Mouse (Mus musculus): ENCODE measurements around the gene Ptprj.

DNA sequence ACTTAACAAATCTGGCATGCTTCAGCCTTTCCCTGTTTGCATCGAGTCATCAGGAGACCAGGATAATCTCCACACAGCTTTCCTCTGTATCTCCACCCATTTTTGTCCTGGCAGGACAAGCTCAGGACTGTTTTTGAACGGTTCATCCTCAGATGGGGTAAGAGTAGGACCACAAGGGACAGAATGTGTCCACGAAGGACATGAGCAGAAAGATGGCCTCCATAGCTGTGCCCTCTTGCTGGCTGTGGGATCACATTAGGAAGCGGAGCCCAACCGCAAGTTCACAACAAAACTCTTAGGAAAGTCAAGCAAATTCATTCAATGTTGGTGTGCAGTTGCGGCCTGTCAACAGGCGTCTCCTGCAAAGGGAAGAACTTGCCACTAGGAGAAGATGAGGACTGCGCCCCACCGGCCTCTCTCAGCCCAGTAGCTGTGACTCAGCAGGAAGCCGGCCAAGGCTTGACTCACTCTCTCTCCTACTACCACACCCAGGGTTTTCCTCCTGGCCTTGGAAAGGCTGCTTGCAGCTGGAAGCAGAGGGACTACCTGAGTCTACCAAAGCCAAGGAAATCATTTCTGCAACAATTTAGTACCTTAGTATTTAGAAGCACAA, 31.6 kb upstream of the Ptprj start:
- TF ChIP-seq CTCF (IDR thresholded peaks at IDR 0.05; ENCODE audit: low read depth, low read length) (no peak), POLR2A (IDR thresholded peaks at IDR 0.05; ENCODE audit: borderline replicate concordance, low read depth, low read length) (no peak)
